Mouse (Mus musculus) MEL (cell line): Measurements from ENCODE around the gene Tfdp2.

ENCODE experiments used
- ETS1 ChIP-seq: IDR thresholded peaks from 2 replicates; pipeline ENCODE4 v1.6.1; 2012; ENCODE audit warnings: low read depth, mild to moderate bottlenecking, inconsistent platforms, low read length, improper control_type of control experiment, moderate library complexity
- KAT2A ChIP-seq: conservative IDR thresholded peaks from 2 replicates; pipeline ENCODE4 v1.6.1; 2012; ENCODE audit warnings: low read depth, low read length, improper control_type of control experiment, inconsistent platforms

DNA sequence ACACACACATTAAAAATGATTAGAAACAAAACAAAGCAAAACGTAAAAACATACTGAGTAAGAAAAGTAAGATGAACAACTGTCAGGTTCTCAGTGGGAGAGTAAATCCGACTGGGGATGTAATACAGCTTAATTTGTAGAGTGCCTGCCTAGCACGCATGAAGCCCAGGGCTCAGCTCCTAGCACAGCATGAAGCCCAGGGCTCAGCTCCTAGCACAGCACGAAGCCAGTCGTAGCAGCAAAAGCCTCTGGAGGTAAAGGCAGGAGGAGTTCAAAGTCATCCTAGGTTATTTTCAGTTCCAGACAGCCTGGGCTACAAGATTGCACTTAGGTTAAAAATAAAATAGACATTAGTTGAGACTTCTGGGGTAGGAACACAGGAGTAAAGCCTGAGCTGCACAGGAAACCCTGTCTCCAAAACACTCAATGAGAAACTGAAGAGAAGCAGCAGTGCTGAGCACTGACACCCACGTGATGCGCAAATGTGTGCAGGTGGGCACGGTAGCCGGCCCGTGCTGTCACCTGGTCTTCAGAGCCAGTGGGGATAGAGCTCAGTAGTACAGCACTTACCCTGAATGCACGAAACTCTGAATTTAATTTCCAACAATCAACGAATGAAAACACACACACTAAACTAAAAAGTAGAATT is 157.2 kb downstream of the Tfdp2 start:
- TF ChIP-seq ETS1 (no peak), KAT2A (no peak)
